23 mouse cellular contexts compared by ENCODE assay signal in the genomic region with DNA sequence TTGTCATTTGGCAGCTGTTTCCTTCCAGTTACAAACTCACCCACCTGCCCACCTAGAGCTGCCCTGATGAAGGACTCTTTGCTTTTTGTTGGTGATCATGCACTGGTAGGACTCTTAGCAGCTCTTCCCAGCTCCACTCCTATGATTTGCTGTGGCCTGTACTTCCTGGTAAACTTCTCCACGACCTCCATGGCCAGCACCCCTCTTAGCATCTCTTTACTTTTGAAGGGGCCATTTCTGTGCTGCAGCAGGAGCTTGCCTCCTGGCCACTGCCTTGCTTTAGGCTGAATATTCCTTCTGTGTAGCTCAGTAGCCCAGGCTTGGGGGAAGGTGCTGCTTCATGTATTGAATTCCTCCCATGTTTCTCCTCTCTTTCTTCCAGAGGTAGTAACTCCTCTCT.
DNase-seq lines count a peak whose midpoint lies in the region; ATAC-seq and TF ChIP-seq lines count a peak whose summit lies in the region.
"Had no signal": no experiment of that assay in that cellular context is flagged by ENCODE, and none has a peak within 500 bp of the region (broad histone marks: within the 10 kb centered on the region; RNA-seq: fewer than 3 reads in every experiment).

No protein-coding gene starts in this region.

- no peak for TF ChIP-seq POLR2A in embryonic fibroblast, embryonic 13.5 days (IDR thresholded peaks at IDR 0.05; ENCODE audit: low read depth, low read length)

- H3K36me3 ChIP-seq in limb, embryonic 12.5 days, result no peaks in the 10 kb centered on the region
- H3K36me3 ChIP-seq in limb, embryonic 10.5 days, result no peaks in the 10 kb centered on the region
- H3K36me3 ChIP-seq: G1E; heart, embryonic 13.5 days; hindbrain, embryonic 13.5 days; intestine, embryonic 15.5 days had no signal

- H3K27ac ChIP-seq in limb, embryonic 12.5 days, result peak overlapping the region; percentile 24
- no peak overlapping the region for H3K27ac ChIP-seq in limb, embryonic 10.5 days
- peak overlapping the region; percentile 79 for H3K27ac ChIP-seq in embryonic fibroblast, embryonic 13.5 days (ENCODE audit: insufficient read depth, low read length)
- H3K27ac ChIP-seq: heart, embryonic 13.5 days; hindbrain, embryonic 13.5 days; intestine, embryonic 15.5 days had no signal

- no peaks in the 10 kb centered on the region for H3K9me3 ChIP-seq in limb, embryonic 12.5 days
- H3K9me3 ChIP-seq in limb, embryonic 10.5 days (replicated peaks), result no peaks in the 10 kb centered on the region
- H3K9me3 ChIP-seq: heart, embryonic 13.5 days; hindbrain, embryonic 13.5 days; intestine, embryonic 15.5 days had no signal

- H3K4me2 ChIP-seq in limb, embryonic 12.5 days, result no peak overlapping the region
- H3K4me2 ChIP-seq: heart, embryonic 13.5 days; hindbrain, embryonic 13.5 days; intestine, embryonic 15.5 days had no signal

- no peak overlapping the region for H3K4me3 ChIP-seq in limb, embryonic 12.5 days (replicated peaks)
- no peak overlapping the region for H3K4me3 ChIP-seq in limb, embryonic 10.5 days
- no peak overlapping the region for H3K4me3 ChIP-seq in embryonic fibroblast, embryonic 13.5 days (ENCODE audit: insufficient read depth, low read length)
- H3K4me3 ChIP-seq: heart, embryonic 13.5 days; hindbrain, embryonic 13.5 days; intestine, embryonic 15.5 days had no signal

- no peak for TF ChIP-seq CTCF in embryonic fibroblast, embryonic 13.5 days (IDR thresholded peaks at IDR 0.05; ENCODE audit: borderline replicate concordance, insufficient read depth, low read length)

- H3K9ac ChIP-seq in limb, embryonic 12.5 days (replicated peaks), result no peak overlapping the region
- H3K9ac ChIP-seq: forebrain, postnatal 0 days; heart, embryonic 13.5 days; hindbrain, embryonic 13.5 days; intestine, embryonic 15.5 days had no signal

- peak; percentile 86 for DNase-seq in heart, adult 11 months
- no peak for DNase-seq in heart, adult 9 months (ENCODE audit: low spot score in 2 of 2)
- DNase-seq in limb, embryonic 10.5 days (ENCODE audit: low spot score), result no peak
- DNase-seq in adrenal gland, postnatal 36 days, result no peak
- no peak for DNase-seq in embryo, embryonic 10 days (ENCODE audit: low spot score)
- DNase-seq: adrenal gland, postnatal 10 days; B cell, adult 2 months; cerebellum, adult 11-12 months; cerebellum, adult 8-10 months; cerebellum, postnatal 10 days; cerebellum, postnatal 36 days; forebrain, postnatal 0 days; gastrocnemius, postnatal 25 days had no signal

- no peaks in the 10 kb centered on the region for H3K27me3 ChIP-seq in limb, embryonic 12.5 days
- H3K27me3 ChIP-seq in limb, embryonic 10.5 days (ENCODE audit: low read depth, poor library complexity, severe bottlenecking), result no peaks in the 10 kb centered on the region
- H3K27me3 ChIP-seq: CH12.LX; heart, embryonic 13.5 days; hindbrain, embryonic 13.5 days; intestine, embryonic 15.5 days; Patski had no signal

- no peak for ATAC-seq in limb, embryonic 12.5 days (ENCODE audit: insufficient number of reproducible peaks, insufficient read depth, low FRiP score, low TSS enrichment, low read depth)
- ATAC-seq: forebrain, embryonic 14.5 days; forebrain, postnatal 0 days; hindbrain, embryonic 16.5 days; intestine, embryonic 15.5 days had no signal

- H3K4me1 ChIP-seq in limb, embryonic 12.5 days (replicated peaks), result peaks cover 37% of the 10 kb centered on the region
- peaks cover 27% of the 10 kb centered on the region for H3K4me1 ChIP-seq in limb, embryonic 10.5 days
- peaks cover 16% of the 10 kb centered on the region for H3K4me1 ChIP-seq in embryonic fibroblast, embryonic 13.5 days (ENCODE audit: control insufficient read depth, insufficient read depth, low read length)
- H3K4me1 ChIP-seq: intestine, embryonic 15.5 days had no signal

- WGBS in limb, embryonic 12.5 days, result 48% methylated on average over 1 of the region's 1 CpGs
- WGBS in limb, embryonic 10.5 days, result 69% methylated on average over 1 of the region's 1 CpGs
